Mouse (Mus musculus) liver, embryonic 16.5 days (tissue): ENCODE measurements around the gene Pdrg1. TPM values are rescaled to one million over a fixed set of nuclear protein-coding genes. Genes with fewer than 3 reads are reported as not detected.

ENCODE experiments used
- ATAC-seq: fragments of 200-750 bp; cut with Nextera tagmentation; 2 replicates; pipeline ENCODE4 v1.8.0; 2017; ENCODE audit warnings: low read depth, mild to moderate bottlenecking, moderate number of reproducible peaks, moderate library complexity
- H3K27ac ChIP-seq: fragments of 300-500 bp; sonication (generic); 2 replicates; pipeline ENCODE4 v1.5.1; 2014; ENCODE audit warnings: mild to moderate bottlenecking, low read length
- H3K27me3 ChIP-seq: fragments of 300-500 bp; sonication (generic); 2 replicates; pipeline ENCODE4 v1.6.1; 2014; ENCODE audit warnings: low read depth, low read length, mixed read lengths; ENCODE audit not compliant: control insufficient read depth, insufficient read depth
- H3K36me3 ChIP-seq: fragments of 300-500 bp; sonication (generic); 2 replicates; pipeline ENCODE4 v1.6.1; 2014; ENCODE audit warnings: mild to moderate bottlenecking; ENCODE audit not compliant: control insufficient read depth, insufficient read depth
- H3K4me1 ChIP-seq: fragments of 300-500 bp; sonication (generic); 2 replicates; pipeline ENCODE4 v1.6.1; 2014; ENCODE audit warnings: low read depth, low read length, mixed read lengths; ENCODE audit not compliant: control insufficient read depth
- H3K4me2 ChIP-seq: fragments of 300-500 bp; sonication (generic); 2 replicates; pipeline ENCODE4 v1.6.1; 2014; ENCODE audit warnings: low read depth, low read length, mixed read lengths
- H3K4me3 ChIP-seq: fragments of 300-500 bp; sonication (generic); 2 replicates; pipeline ENCODE4 v1.5.1; 2014; ENCODE audit warnings: low read depth, mild to moderate bottlenecking, low read length
- H3K9ac ChIP-seq: fragments of 300-500 bp; sonication (generic); 2 replicates; pipeline ENCODE4 v1.6.1; 2014; ENCODE audit warnings: low read depth, low read length
- H3K9me3 ChIP-seq: fragments of 300-500 bp; sonication (generic); replicated peaks from 2 replicates; pipeline ENCODE4 v1.6.1; 2016; ENCODE audit warnings: low read length; ENCODE audit not compliant: control insufficient read depth
- WGBS: fragments of 180-500 bp; shearing (Covaris S2); extraction: QIAGEN DNeasy Blood & Tissue Kit; methylation state at CpG from one replicate; pipeline ENCODE4 v1.1.7; 2014; ENCODE audit not compliant: insufficient replicate concordance; 5-methylcytosine and 5-hydroxymethylcytosine counted together
- polyA plus RNA-seq: library from polyadenylated mRNA; unstranded; fragments of >200 nt; fragmentation: Nextera tagmentation; extraction: Ambion mirVana; gene quantifications from 2 replicates; pipeline ENCODE4 v1.2.1, GENCODE M21; 2015

Pdrg1 gene
- polyA plus RNA-seq, 1 experiment from 2014 or later = 31.6 TPM

GRCm38 (mm10) chr2:153032973-153033372 lies 17.7 kb upstream of the Pdrg1 start:
- H3K4me2 ChIP-seq = no peak overlapping the region
- no peak overlapping the region for H3K27ac ChIP-seq
- WGBS = 21% methylated on average over 4 of the region's 4 CpGs
- H3K9ac ChIP-seq = no peak overlapping the region
- no peak overlapping the region for H3K4me3 ChIP-seq
- ATAC-seq = no peak
- no peaks in the 10 kb centered on the region for H3K9me3 ChIP-seq
- peaks cover 3% of the 10 kb centered on the region; the same call in 1 of the 2 replicates for H3K4me1 ChIP-seq
- peaks cover 45% of the 10 kb centered on the region for H3K27me3 ChIP-seq
- no peaks in the 10 kb centered on the region for H3K36me3 ChIP-seq

GRCm38 (mm10) chr2:153032083-153032842 lies 17.0 kb upstream of the Pdrg1 start:
- H3K27me3 ChIP-seq = peaks cover 45% of the 10 kb centered on the region

GRCm38 (mm10) chr2:153031126-153032082 lies 16.2 kb upstream of the Pdrg1 start, which contains the start of gene Xkr7:
TSS of gene Xkr7 (plus strand) at chr2:153031852.
- Histone ChIP-seq H3K27ac (no peak within 1 kb of the TSS), H3K9me3 (no peaks in the 10 kb centered on the region), H3K4me3 (peak within 1 kb of the TSS; percentile 34), H3K4me2 (peak within 1 kb of the TSS; percentile 53), H3K27me3 (peaks cover 45% of the 10 kb centered on the region), H3K36me3 (no peaks in the 10 kb centered on the region), H3K4me1 (peaks cover 3% of the 10 kb centered on the region; the same call in 1 of the 2 replicates), H3K9ac (no peak within 1 kb of the TSS)
- WGBS = 4% methylated on average over 38 of the region's 54 CpGs
- ATAC-seq = no peak

More at GRCm38 (mm10) chr2:153032083-153032842, 17.0 kb upstream of the Pdrg1 start:
- Histone ChIP-seq H3K36me3 (no peaks in the 10 kb centered on the region), H3K4me3 (peak overlapping the region; percentile 34), H3K9ac (no peak overlapping the region), H3K4me1 (peaks cover 3% of the 10 kb centered on the region; the same call in 1 of the 2 replicates), H3K9me3 (no peaks in the 10 kb centered on the region), H3K4me2 (peak overlapping the region; percentile 53), H3K27ac (no peak overlapping the region)
- no peak for ATAC-seq
- 2% methylated on average over 45 of the region's 58 CpGs for WGBS

- no peaks in the 10 kb centered on the region for H3K36me3 ChIP-seq
- WGBS = 7% methylated on average over 4 of the region's 4 CpGs
- H3K9me3 ChIP-seq = no peaks in the 10 kb centered on the region
- H3K4me2 ChIP-seq = no peak overlapping the region
- no peak overlapping the region for H3K9ac ChIP-seq
- ATAC-seq = no peak
- H3K27ac ChIP-seq = no peak overlapping the region
- no peak overlapping the region for H3K4me3 ChIP-seq
- peaks cover 45% of the 10 kb centered on the region for H3K27me3 ChIP-seq
- peaks cover 3% of the 10 kb centered on the region; the same call in 1 of the 2 replicates for H3K4me1 ChIP-seq
Measured at GRCm38 (mm10) chr2:153030422-153030821, 15.2 kb upstream of the Pdrg1 start.

GRCm38 (mm10) chr2:153027501-153027900 lies 12.3 kb upstream of the Pdrg1 start:
- peaks cover 32% of the 10 kb centered on the region for H3K27me3 ChIP-seq
- ATAC-seq = no peak
- H3K36me3 ChIP-seq = no peaks in the 10 kb centered on the region

GRCm38 (mm10) chr2:153026052-153026451 lies 10.8 kb upstream of the Pdrg1 start:
- Histone ChIP-seq H3K4me3 (no peak overlapping the region), H3K27me3 (peaks cover 17% of the 10 kb centered on the region), H3K4me1 (no peaks in the 10 kb centered on the region), H3K36me3 (no peaks in the 10 kb centered on the region), H3K4me2 (no peak overlapping the region), H3K27ac (no peak overlapping the region), H3K9me3 (no peaks in the 10 kb centered on the region), H3K9ac (no peak overlapping the region)
- WGBS = 48% methylated on average over 7 of the region's 7 CpGs
- no peak for ATAC-seq

More at GRCm38 (mm10) chr2:153027501-153027900, 12.3 kb upstream of the Pdrg1 start:
- no peak overlapping the region for H3K27ac ChIP-seq
- no peak overlapping the region for H3K9ac ChIP-seq
- no peak overlapping the region for H3K4me2 ChIP-seq
- H3K4me3 ChIP-seq = no peak overlapping the region
- H3K4me1 ChIP-seq = peaks cover 3% of the 10 kb centered on the region; the same call in 1 of the 2 replicates
- WGBS = 46% methylated on average over 4 of the region's 4 CpGs
- no peaks in the 10 kb centered on the region for H3K9me3 ChIP-seq

- H3K4me2 ChIP-seq = no peak overlapping the region
- no peaks in the 10 kb centered on the region for H3K36me3 ChIP-seq
- H3K4me1 ChIP-seq = no peaks in the 10 kb centered on the region
- WGBS = 35% methylated on average over 4 of the region's 4 CpGs
- no peaks in the 10 kb centered on the region for H3K9me3 ChIP-seq
- H3K9ac ChIP-seq = no peak overlapping the region
- no peak overlapping the region for H3K27ac ChIP-seq
- no peak overlapping the region for H3K4me3 ChIP-seq
- no peak for ATAC-seq
- H3K27me3 ChIP-seq = no peaks in the 10 kb centered on the region; the same call in 1 of the 2 replicates
Measured at GRCm38 (mm10) chr2:153022855-153023254, 7.6 kb upstream of the Pdrg1 start.

GRCm38 (mm10) chr2:153021163-153021562 lies 5.9 kb upstream of the Pdrg1 start:
- Histone ChIP-seq H3K27me3 (peaks cover 3% of the 10 kb centered on the region; the same call in 1 of the 2 replicates), H3K4me1 (no peaks in the 10 kb centered on the region), H3K4me3 (no peak overlapping the region), H3K36me3 (no peaks in the 10 kb centered on the region), H3K4me2 (no peak overlapping the region), H3K9ac (no peak overlapping the region), H3K27ac (no peak overlapping the region), H3K9me3 (no peaks in the 10 kb centered on the region)
- no peak for ATAC-seq
- WGBS = 52% methylated on average over 3 of the region's 3 CpGs
